ENCODE assay signal across 22 mouse cellular contexts in genomic region chr5:134237508-134237907, GRCm38 (mm10). TPM values are rescaled to one million over a fixed set of nuclear protein-coding genes. Genes with fewer than 3 reads are reported as not detected.
DNase-seq lines count a peak whose midpoint lies in the region; ATAC-seq and TF ChIP-seq lines count a peak whose summit lies in the region.
"Had no signal": no experiment of that assay in that cellular context is flagged by ENCODE, and none has a peak within 500 bp of the region (broad histone marks: within the 10 kb centered on the region; RNA-seq: fewer than 3 reads in every experiment).

No protein-coding gene starts in this region.

- no peak for DNase-seq in frontal cortex, postnatal 36 days (ENCODE audit: low spot score in 2 of 2)
- no peak for DNase-seq in midbrain, embryonic 10.5 days (ENCODE audit: low spot score)
- no peak for DNase-seq in spleen, adult 2 months (ENCODE audit: low read depth in 1 of 2, low spot score in 2 of 2)
- DNase-seq in spleen, postnatal 10 days (ENCODE audit: low spot score in 2 of 2): no peak
- DNase-seq in heart, adult 9 months (ENCODE audit: low spot score in 2 of 2): no peak
- DNase-seq: cerebellum, adult 18-20 months; cerebellum, postnatal 14 days; gastrocnemius, postnatal 25 days; heart, postnatal 14 days; kidney, adult 2 months; layer of hippocampus, postnatal 36 days; liver, embryonic 13.5 days; lung, embryonic 14.5 days had no signal

- WGBS in midbrain, embryonic 10.5 days: 94% methylated on average over 11 of the region's 11 CpGs
- WGBS in midbrain, embryonic 15.5 days: 90% methylated on average over 11 of the region's 11 CpGs
- 80% methylated on average over 11 of the region's 11 CpGs for WGBS in spleen, adult 2 months
- 73% methylated on average over 11 of the region's 11 CpGs for WGBS in olfactory bulb, adult 2 months

- no peak for TF ChIP-seq CTCF in spleen, adult 2 months (IDR thresholded peaks at IDR 0.05; ENCODE audit: extremely low read depth, insufficient read depth, insufficient read length, insufficient replicate concordance)
- TF ChIP-seq CTCF in olfactory bulb, adult 2 months (IDR thresholded peaks at IDR 0.05; ENCODE audit: insufficient read depth, low read depth, low read length): no peak

- peaks cover 74% of the 10 kb centered on the region for H3K36me3 ChIP-seq in midbrain, embryonic 10.5 days
- H3K36me3 ChIP-seq in midbrain, embryonic 15.5 days (replicated peaks): peaks cover 49% of the 10 kb centered on the region
- H3K36me3 ChIP-seq in spleen, adult 2 months (ENCODE audit: control insufficient read depth, insufficient read depth, low read length): peaks cover 26% of the 10 kb centered on the region

- no peak overlapping the region for H3K4me2 ChIP-seq in midbrain, embryonic 15.5 days
- H3K4me2 ChIP-seq: heart, embryonic 13.5 days; hindbrain, embryonic 12.5 days; limb, embryonic 12.5 days; liver, embryonic 13.5 days; lung, embryonic 14.5 days; neural tube, embryonic 12.5 days had no signal

- H3K27ac ChIP-seq in midbrain, embryonic 10.5 days (replicated peaks): peak overlapping the region; percentile 89
- H3K27ac ChIP-seq in midbrain, embryonic 15.5 days: no peak overlapping the region
- H3K27ac ChIP-seq in spleen, adult 2 months (ENCODE audit: insufficient read depth, low read length): peak overlapping the region; percentile 92
- H3K27ac ChIP-seq in olfactory bulb, adult 2 months (ENCODE audit: insufficient read depth, low read depth, low read length): no peak overlapping the region
- H3K27ac ChIP-seq: heart, embryonic 13.5 days; limb, embryonic 12.5 days; liver, embryonic 13.5 days; neural tube, embryonic 12.5 days had no signal

- no peaks in the 10 kb centered on the region for H3K9me3 ChIP-seq in midbrain, embryonic 10.5 days (replicated peaks)
- H3K9me3 ChIP-seq in midbrain, embryonic 15.5 days: no peaks in the 10 kb centered on the region
- H3K9me3 ChIP-seq: G1E; heart, embryonic 13.5 days; hindbrain, embryonic 12.5 days; limb, embryonic 12.5 days; liver, embryonic 13.5 days; neural tube, embryonic 12.5 days had no signal

- no peaks in the 10 kb centered on the region for H3K27me3 ChIP-seq in midbrain, embryonic 10.5 days (ENCODE audit: low read depth, poor library complexity, severe bottlenecking)
- H3K27me3 ChIP-seq in midbrain, embryonic 15.5 days (replicated peaks): no peaks in the 10 kb centered on the region
- no peaks in the 10 kb centered on the region for H3K27me3 ChIP-seq in spleen, adult 2 months (ENCODE audit: control insufficient read depth, insufficient read depth, low read length)
- H3K27me3 ChIP-seq: heart, embryonic 13.5 days; hindbrain, embryonic 12.5 days; limb, embryonic 12.5 days; liver, embryonic 13.5 days; neural tube, embryonic 12.5 days; Patski had no signal

- ATAC-seq in frontal cortex, adult (ENCODE audit: low TSS enrichment): peak; percentile 21; the same call in 1 of the 2 replicates
- no peak for ATAC-seq in midbrain, embryonic 15.5 days (replicated peaks)
- ATAC-seq: Patski had no signal

- TF ChIP-seq POLR2A in spleen, adult 2 months (IDR thresholded peaks at IDR 0.05; ENCODE audit: low read depth, low read length): no peak
- 0 out of 2 replicates have a peak, but pooled peaks have one; percentile 25 for TF ChIP-seq POLR2A in olfactory bulb, adult 2 months (IDR thresholded peaks at IDR 0.05; ENCODE audit: insufficient read depth, low read depth, low read length)

- no peak overlapping the region for H3K4me3 ChIP-seq in midbrain, embryonic 10.5 days
- no peak overlapping the region for H3K4me3 ChIP-seq in midbrain, embryonic 15.5 days
- no peak overlapping the region for H3K4me3 ChIP-seq in spleen, adult 2 months (ENCODE audit: extremely low read depth, insufficient read depth, insufficient read length)
- H3K4me3 ChIP-seq in olfactory bulb, adult 2 months (ENCODE audit: insufficient read depth, low read depth, low read length): no peak overlapping the region
- H3K4me3 ChIP-seq: heart, embryonic 13.5 days; hindbrain, embryonic 12.5 days; limb, embryonic 12.5 days; liver, embryonic 13.5 days; neural tube, embryonic 12.5 days had no signal

- H3K9ac ChIP-seq in midbrain, embryonic 15.5 days: no peak overlapping the region
- H3K9ac ChIP-seq: heart, embryonic 13.5 days; hindbrain, embryonic 12.5 days; limb, embryonic 12.5 days; liver, embryonic 13.5 days; lung, embryonic 14.5 days; neural tube, embryonic 12.5 days had no signal

- H3K4me1 ChIP-seq in midbrain, embryonic 10.5 days: peaks cover 54% of the 10 kb centered on the region
- H3K4me1 ChIP-seq in midbrain, embryonic 15.5 days: peaks cover 19% of the 10 kb centered on the region
- H3K4me1 ChIP-seq in spleen, adult 2 months (ENCODE audit: control insufficient read depth, insufficient read depth, insufficient read length): peaks cover 54% of the 10 kb centered on the region
- peaks cover 68% of the 10 kb centered on the region for H3K4me1 ChIP-seq in olfactory bulb, adult 2 months (ENCODE audit: control insufficient read depth, insufficient read depth, low read length)

RNA-seq across cellular contexts. Expression of gene Ncf1, which starts 8.1 kb away (rescaled TPM):
- 2.6 and 2.7 TPM in 2 replicates for polyA plus RNA-seq in midbrain, embryonic 10.5 days (2016; fragmentation: Nextera tagmentation; extraction: Ambion mirVana)
- polyA plus RNA-seq in midbrain, embryonic 15.5 days (2015; fragmentation: Nextera tagmentation; extraction: Ambion mirVana): 3.3 and 3.4 TPM in 2 replicates
- polyA plus RNA-seq in spleen, adult 2 months (2012; rRNA removed): 103 and 151 TPM in 2 replicates
- not detected in 2 replicates for polyA plus RNA-seq in olfactory bulb, adult 2 months (2012; ENCODE audit: insufficient read depth, insufficient read length, low replicate concordance, missing spikeins)

RNA-seq across cellular contexts. Expression of gene Gtf2ird2, which starts 53.7 kb away (rescaled TPM):
- polyA plus RNA-seq in midbrain, embryonic 10.5 days (2016; fragmentation: Nextera tagmentation; extraction: Ambion mirVana): 7.1 and 8.9 TPM in 2 replicates
- polyA plus RNA-seq in midbrain, embryonic 15.5 days (2015; fragmentation: Nextera tagmentation; extraction: Ambion mirVana): 16.3 and 17.9 TPM in 2 replicates
- 6.4 and 7.7 TPM in 2 replicates for polyA plus RNA-seq in spleen, adult 2 months (2012; rRNA removed)
- polyA plus RNA-seq in olfactory bulb, adult 2 months (2012; ENCODE audit: insufficient read depth, insufficient read length, low replicate concordance, missing spikeins): not detected in 2 replicates

Comparison
In these comparisons a context has a peak if more than half of its experiments do, and no peak if none do; other contexts are left out.
1. H3K27ac ChIP-seq: peak in midbrain, embryonic 10.5 days (single experiment) and spleen, adult 2 months (single experiment); none in midbrain, embryonic 15.5 days (single experiment) and olfactory bulb, adult 2 months (single experiment).
2. RNA of gene Ncf1, which starts 8.1 kb away (polyA plus RNA-seq): 103 to 151 TPM in spleen, adult 2 months; 3.3 to 3.4 TPM in midbrain, embryonic 15.5 days, 2.6 to 2.7 TPM in midbrain, embryonic 10.5 days and not detected in olfactory bulb, adult 2 months; every median in the first group is over 10 times any median in the second.